Mouse (Mus musculus): ENCODE data around the gene Sytl1.

Gene Sytl1

GRCm38 (mm10) chr4:133262882-133263281 is at the start of gene Sytl1:
Sytl1 (minus strand) TSS chr4:133263113.
- peak; percentile 23 for DNase-seq

- peak; percentile 86 for DNase-seq
These were observed 47.0 kb upstream of the Sytl1 start for GRCm38 (mm10) chr4:133309948-133310347.

GRCm38 (mm10) chr4:133307331-133307730 is 44.4 kb upstream of the Sytl1 start:
- peak; percentile 72 for DNase-seq

DNA sequence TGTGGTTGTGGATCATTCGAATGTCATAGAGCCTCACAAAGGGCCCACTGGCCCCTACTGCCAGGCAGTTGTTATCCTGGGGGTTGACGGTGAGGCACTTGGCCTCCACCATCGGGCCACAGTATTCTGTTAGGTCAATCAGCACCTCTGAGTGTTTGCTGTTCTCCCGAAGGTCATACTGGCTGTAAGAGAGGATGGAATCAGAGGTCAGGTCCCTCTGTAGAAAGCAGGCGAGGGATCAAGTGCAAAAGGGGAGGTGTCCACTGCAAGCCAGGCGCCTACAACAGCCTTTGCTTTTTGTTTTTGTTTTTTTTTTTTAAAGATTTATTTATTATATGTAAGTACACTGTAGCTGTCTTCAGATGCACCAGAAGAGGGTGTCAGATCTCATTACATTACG is 42.9 kb upstream of the Sytl1 start:
- no peak for DNase-seq

- DNase-seq = no peak
These were observed 41.9 kb upstream of the Sytl1 start for GRCm38 (mm10) chr4:133304770-133305169.

DNA sequence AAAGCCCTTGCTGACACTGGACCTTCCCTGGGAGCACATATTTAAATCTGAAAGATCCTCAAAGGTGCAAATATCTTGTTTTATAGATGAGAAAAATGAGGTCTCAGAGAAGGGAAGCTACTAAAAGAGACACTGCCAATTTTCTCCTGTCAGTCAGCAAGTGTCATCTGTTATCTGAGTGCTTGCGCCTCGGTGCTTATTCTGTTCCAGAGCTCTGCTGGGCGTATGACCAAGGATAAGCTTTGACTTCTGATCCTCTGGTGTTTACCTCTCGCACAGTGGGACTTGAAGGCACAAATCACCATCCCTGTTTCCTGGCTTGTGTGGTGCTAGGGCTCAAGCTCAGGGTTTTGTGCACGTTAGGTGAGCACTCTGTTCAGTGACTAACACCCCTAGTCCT is 39.8 kb upstream of the Sytl1 start:
- DNase-seq = no peak

DNA sequence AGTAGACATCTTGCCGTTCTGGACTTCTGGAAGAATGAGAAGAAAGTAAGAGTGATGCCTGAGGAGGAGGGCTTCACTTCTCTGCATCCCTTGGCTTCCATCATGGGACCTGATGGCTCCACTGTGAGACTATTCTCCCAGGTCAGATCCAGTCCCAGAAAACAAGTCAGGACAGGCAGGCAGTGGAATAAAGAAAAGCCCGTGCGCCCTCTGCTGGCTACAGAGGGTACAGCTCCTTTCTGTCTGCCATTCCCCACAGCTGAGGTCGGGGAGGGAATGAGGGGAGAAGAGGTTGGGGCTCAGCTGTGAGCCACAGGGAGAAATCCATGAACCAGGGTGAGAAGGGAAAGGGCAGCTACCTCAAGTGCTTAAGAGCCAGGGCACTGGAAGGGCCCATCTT is 38.9 kb upstream of the Sytl1 start:
- DNase-seq = peak; percentile 81

GRCm38 (mm10) chr4:133300421-133300820 is 37.5 kb upstream of the Sytl1 start:
- no peak for DNase-seq

DNA sequence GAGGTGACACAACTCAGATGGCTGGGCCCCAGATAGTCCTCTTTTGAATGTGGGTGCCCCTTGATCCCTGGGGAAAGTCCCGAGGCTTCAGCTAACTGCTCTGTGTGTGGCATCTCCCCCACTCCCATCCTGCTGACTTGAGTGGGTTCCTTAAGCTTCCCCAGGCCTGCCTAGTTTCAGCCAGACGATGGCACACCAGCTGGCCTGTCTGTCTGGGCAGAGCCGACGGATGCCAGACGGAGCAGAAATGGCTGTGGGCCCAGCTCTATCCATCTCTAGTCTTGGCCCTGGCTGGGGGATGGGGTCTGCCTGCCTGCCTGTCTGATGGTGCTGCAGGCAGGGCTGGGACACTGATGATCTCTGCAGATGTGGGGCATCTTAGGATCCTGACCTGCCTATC is 36.8 kb upstream of the Sytl1 start:
- DNase-seq = no peak

DNA sequence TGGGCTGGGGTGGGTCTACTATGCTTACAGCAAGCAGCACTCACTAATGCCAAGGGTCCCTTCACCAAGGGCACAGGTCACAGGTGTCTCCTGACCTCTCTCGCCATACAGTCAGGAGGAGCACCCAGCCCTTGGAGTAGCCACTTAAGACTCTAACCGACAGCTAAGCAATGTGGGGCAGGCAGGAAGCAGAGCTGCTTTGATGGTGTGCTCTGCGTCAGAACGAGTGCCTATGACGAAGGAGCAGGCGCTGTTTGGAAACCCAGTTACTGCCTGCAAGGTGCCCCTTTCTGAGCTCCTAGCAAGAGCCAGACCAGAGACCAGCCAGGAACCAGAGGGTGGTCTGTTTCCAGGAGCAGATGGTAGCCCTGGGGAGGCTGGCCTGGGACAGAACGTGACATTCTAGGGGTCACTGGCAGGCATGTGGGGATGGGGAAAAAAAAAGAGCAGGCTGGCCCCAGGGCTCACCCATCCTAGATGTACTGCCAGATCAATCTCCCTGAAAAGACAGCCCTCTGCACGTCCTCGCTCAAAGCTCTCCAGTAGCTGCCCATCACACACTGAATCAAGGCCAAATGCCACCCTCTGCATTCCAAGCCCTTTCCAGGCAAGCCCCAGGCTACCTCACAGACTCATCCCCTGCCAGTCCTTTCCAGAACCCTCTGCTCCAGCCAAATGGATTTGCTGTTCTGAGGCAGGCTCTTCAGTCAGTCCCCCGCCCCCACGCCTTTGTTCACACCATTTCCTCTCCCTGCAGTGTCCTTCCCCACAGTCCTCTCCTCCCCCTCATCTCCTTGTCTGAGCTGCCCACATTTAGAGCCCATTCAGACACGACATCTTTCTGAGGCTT is 35.8 kb upstream of the Sytl1 start:
- DNase-seq = no peak

- DNase-seq = peak; percentile 74
These were observed 34.9 kb upstream of the Sytl1 start for GRCm38 (mm10) chr4:133297801-133298238.

- no peak for DNase-seq
These were observed 34.4 kb upstream of the Sytl1 start for GRCm38 (mm10) chr4:133297360-133297759.

DNA sequence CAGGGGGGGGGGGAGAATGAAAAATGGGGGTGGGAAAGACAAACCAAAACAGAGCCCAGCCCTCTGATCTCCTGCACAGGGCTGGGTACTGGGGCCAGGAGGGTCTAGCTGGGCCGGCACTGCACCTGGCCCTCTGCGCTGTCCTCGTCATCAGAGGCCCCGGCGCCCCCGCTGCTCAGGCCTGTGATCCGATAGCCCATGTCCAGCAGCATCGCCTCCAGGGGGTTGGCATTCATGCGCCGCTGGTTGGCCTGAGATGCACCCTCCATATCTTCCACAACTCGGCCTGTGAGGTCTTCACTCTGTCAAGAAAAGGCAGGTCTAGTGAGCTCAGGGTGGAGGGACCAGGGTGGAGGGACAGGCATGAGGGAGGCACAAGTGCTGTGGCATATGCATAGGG is 31.2 kb upstream of the Sytl1 start:
- DNase-seq = no peak

GRCm38 (mm10) chr4:133292901-133293843 is 30.3 kb upstream of the Sytl1 start:
- DNase-seq = no peak

- DNase-seq = no peak
These were observed 29.5 kb upstream of the Sytl1 start for GRCm38 (mm10) chr4:133292405-133292804.

- DNase-seq = no peak
These were observed 28.3 kb upstream of the Sytl1 start for GRCm38 (mm10) chr4:133291255-133291654.

- DNase-seq = no peak
These were observed 23.7 kb upstream of the Sytl1 start for GRCm38 (mm10) chr4:133286476-133287077.

DNA sequence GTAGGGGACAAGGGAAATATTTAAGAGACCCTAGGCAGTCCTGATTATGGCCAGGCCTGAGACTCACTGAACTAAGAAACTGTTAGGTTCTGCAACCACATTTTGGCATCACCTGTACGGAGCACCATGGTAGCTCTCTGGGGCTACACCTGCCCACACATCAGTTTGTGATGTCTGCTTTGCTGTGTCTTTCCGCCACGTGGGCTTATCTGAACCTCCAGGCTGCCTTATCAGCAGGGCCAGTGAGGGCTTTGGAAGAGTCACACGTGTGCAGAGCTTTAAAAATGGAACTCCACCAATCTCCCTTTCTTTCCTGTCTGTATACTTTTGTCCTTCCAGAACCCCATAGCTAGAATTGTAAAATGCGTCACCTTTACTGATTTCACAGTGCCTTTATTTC is 23.0 kb upstream of the Sytl1 start:
- DNase-seq = no peak

DNA sequence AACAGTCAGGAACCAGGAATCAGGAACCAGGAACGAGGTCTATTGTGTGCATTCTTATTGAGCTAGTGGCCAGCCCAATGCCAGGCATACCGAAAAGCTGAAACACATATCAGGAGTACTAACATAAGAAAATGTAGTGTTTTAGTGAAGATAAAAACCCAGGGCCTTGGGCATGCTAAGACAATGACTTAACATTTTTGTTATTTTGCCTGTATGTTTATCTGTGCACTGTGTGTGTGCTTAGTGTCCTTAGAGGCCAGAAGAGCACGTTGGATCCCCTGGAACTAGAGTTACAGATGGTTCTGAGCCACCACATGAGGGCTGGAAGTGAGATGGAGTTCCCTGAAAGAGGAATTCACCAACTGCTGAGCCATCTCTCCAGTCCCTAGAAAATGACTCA is 22.4 kb upstream of the Sytl1 start:
- DNase-seq = no peak

GRCm38 (mm10) chr4:133282656-133283055 is 19.7 kb upstream of the Sytl1 start:
- no peak for DNase-seq

GRCm38 (mm10) chr4:133281951-133282481 is 19.1 kb upstream of the Sytl1 start:
- no peak for DNase-seq

- no peak for DNase-seq
These were observed 18.6 kb upstream of the Sytl1 start for GRCm38 (mm10) chr4:133281513-133281912.

DNA sequence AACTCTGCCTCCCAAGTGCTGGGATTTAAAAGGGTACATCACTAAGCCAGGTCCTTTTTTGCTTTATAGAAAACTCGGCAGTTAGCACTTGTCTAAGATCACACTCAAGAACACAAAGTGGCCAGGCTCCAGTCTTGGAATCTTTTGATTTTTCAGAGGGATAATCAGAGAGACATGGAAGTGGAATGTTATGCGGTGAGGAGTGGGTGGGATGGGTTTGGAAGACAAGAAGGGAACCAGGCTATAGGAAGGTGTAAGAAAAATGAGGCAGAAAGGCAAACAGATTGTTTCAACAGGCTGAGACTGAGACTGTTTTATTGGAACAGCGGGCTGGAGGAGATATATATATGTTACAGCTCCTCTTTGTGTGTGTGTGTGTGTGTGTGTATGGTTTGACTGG is 15.6 kb upstream of the Sytl1 start:
- no peak for DNase-seq

Data from kidney, adult 18-20 months (tissue).